Mouse (Mus musculus): Measurements from ENCODE around the gene Igflr1.

Igflr1 gene

DNA sequence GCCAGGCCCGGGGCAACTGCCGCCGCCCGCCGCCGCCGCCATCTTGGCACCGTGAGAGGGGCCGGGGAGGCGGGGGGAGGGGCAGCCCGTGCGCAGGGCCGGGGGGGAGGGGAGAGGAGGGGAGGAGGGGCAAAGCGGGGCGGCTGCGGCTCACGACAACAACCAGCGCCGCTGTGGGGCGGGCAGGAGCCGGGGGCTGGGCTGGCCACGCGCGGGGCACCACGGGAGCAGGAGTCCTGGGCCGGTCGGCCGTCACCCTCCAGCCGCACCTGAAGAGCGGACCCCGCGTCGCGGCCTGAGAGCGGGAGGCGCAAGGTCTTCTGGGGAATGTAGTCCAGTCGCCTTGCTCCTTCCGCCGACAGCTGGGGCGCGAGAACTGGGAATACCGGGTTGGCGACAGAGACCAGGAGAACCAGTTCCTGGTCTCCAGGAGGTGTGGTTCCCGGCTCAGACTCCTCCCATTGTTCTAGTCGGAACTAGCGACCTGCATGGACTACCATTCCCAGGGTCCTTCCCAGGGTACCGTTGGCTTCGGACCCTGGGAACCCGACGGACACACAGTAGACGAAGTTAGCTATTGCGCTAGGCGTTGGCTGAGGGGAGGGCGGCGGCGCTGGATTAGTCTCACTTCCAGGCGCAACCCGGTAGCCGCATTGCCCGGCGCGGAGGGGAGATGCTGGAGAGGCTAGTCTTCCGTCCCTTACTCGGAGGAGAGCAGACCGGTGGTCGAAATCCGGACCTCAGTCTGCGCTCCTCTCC, 23.6 kb downstream of the Igflr1 start, which contains the start of gene Kmt2b:
Kmt2b (minus strand) TSS at position 51 of the 759 bp plus-strand sequence.
- peak; percentile 97 to 99 for DNase-seq

DNA sequence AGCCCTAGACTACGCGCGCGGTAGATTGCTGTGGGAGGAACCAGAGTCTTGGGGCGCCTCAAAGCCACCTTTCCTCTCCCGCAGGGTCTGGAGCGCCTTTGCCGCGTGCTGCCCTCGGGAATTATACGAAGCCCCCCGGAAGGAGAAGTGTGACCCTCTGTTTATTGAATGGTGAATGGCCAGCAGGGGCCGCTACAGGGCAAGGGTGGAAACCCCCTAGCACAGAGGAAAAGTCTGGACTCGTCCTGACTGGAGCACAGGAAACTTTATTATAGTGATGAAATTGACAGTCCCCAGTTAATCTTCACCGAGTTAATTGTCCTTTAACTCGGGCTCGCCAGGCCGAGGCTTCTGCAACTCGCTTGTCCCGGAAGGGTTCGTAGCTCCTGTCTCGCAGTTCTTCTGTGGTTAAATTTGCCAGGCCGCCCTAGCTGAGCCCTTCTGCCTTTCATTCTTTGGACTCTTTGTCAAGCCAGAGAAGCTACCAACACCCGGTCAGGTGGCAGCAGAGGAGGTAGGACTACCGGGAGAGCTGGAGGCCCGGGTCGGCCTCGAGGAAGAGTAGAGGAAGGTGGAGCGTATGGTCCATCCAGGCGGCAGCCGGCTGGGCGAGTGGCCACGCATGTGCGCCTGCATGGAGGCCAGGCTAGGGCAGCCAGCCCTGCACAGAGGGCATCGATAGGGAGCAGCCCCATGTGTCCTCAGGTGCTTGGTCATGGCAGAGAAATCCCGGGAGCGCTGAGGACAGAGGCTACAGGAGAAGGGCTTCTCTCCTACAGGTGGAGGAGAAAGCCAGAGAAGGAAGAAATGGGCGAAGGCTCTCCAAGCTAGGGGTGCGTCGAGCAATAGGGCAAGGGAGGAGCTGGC, 24.4 kb downstream of the Igflr1 start:
- DNase-seq, result peak; percentile 85 to 90

DNA sequence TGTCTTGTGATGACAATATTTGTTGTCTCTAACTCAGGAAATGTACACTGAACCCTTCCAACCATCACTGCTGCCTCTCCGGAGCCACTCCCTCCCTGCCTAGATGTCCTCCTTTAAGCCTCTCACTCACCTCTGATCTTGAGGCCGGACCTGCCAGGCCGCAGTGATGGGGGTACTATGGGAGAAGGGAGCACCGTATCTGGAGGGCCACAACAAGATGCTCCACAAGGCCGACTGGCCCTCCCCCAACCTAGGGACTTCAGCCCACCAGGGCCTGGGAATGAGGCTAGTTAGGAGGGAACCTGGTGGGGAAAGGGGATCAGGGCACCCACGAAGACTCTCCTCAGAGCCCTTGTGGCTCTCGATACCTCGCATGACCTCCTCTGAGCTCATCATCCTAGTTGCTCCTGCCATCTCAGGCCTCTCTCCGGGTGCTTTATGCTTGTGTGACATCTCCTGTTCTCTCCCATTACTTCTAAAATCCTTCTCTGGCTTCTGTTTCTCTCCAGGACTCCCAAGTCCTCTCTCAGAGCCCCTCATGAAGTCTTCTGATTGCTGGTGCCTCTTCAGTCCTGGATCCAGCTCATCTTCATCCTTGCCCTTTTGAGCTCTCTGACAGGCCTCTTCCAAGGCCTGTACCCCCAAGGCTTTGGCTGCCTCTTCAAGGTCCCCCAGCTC, 25.8 kb downstream of the Igflr1 start:
- no peak for DNase-seq

DNA sequence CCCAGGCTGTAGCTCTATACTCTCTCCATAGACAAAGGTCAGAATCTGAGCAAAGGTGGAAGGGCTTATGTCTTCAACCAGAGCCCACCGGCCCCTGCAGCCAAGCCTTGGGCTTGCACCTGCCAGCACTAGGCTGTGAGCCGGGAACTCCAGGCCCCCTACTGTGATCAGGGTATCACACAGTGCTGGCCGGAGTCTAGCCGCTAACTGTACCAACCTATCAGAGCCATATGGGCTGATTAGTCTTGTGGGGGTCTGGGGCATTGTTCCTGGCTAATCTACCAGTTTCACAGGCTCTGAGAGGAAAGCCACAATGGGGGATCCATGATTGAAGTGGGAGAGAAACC, 26.4 kb downstream of the Igflr1 start:
- no peak for DNase-seq

DNA sequence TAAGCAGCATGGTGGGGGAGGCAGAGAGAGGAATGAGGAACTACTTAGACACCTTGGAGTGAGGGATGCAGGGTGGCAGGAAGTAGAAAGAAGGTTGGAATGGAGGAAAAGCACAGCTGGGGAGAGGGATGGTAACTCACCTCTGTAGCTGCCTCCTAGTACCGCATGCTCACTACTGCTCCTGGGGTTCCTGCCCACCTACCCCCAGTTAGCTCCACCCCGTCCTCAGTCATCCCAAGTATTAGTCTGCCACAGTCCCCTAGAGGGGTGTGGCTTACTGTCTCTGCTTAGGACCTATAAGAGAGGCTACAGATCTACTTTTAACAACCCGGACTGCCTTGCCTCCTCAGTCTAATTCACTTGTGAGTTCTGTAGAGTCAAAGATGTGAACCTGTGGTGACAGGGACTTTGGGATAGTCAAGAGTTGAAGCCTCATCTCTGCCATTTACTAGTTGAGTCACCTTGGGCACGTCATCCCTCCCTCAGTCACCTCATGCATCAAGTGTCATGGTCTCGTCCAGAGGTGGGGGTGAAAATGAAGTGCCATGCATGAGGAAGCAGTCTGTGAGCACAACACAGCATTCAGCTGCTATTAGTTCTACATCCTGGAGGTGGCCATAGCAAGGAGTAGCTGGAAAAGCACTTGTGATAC, 27.7 kb downstream of the Igflr1 start:
- no peak for DNase-seq

DNA sequence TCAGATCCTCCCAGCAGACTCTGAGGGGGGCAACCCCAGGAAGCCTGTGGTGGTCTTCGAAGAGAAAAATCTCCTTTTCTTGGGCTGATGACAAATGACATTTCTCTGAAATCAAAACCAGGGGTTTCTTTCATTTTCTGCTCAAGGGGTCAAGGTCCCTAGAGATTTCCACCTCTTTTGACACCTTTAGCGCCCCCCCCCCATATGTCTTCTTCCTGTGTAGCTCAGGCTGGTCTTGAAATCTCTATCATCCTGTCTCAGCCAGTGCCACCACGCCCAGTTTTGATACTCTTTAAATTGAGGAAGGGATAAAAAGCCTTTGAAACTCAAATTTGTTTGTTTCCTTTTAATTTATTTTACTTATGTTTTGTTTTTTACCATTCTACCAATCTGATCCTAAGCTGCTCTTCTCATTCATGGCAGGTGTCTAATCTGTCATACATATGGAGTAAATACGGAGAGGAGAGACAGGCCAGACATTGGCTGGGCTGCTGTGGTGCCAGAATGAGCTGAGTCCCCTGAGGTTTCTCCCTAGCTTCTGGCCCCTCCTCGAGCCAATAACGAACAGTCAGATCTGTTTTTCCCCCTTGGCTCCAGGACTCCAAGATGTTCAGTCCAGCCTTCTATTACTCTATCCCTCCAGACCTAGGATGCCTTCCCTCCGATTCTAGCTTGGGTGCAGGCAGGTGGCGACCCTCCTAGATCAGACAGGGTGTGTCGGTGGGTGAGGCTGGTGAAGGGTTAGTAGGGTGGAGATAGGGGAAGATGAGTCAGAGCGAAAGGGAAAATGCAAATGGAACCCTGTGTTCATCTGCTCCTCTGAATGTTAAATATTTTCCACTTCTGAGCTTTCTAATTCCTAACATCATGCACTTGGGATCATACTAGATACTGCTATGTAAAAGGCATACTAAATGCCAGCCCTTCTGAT, 28.6 kb downstream of the Igflr1 start:
- no peak for DNase-seq

DNA sequence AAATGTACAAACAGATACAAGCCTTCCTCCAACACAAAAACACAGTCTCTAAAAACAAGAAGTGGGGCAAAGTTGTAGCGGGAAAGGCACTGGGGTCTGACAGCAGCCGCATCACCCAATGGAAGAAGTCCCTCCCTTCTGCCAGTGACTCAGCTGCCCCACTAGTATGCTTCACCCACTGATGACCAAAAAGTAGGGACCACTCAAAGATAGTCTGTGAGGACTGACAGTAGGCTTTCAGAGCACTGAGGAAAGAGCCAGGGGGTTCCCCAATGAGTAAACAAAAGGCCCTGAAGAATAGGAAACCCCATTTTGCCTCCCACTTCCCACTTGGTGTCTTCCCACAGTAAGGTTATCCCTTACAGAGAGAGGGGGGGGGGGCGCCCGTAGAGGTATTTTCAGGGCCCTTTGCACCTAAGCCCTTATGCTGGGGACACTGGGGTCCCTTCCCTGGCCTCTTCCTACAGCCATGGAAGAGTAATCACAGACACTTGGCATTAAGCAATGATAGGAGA, 29.3 kb downstream of the Igflr1 start:
- DNase-seq, result no peak

DNA sequence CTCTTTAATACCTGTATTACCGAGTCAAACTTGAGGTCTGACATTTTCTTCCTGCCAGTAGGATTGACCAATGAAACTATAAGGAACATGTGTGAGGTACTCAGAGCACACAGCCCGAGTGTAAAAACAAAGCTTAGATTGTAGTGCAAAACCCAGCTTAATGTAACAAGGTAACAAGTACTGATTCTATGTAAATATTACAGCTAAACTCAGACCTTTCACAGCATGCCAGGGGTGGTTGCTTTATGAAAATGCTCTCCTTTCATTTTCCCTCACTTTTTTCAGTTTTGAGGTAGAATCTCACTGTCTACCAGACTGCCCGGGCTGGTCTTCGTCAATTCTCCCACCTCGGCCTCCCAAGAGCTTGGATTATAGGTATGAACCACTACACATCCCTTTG, 30.9 kb downstream of the Igflr1 start:
- DNase-seq, result no peak

DNA sequence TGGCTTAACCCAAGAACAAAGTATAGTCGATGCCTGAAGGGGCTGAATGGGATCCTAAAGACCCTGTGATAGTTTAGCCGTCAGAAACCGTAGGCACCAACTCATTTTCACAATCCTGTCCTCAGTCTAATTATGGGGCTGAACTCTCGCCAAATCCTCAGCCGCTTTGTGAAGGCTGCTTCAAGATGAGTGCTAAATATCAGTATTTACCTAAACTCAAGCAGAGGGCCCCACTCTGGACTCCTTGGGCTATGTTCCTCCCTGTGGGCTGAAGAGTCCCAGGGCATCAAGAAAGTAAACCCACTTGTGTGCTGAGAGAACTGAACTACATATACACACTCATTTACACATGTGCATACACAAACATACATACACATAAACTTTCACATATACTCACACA, 31.6 kb downstream of the Igflr1 start:
- DNase-seq, result peak; percentile 41 to 42

DNA sequence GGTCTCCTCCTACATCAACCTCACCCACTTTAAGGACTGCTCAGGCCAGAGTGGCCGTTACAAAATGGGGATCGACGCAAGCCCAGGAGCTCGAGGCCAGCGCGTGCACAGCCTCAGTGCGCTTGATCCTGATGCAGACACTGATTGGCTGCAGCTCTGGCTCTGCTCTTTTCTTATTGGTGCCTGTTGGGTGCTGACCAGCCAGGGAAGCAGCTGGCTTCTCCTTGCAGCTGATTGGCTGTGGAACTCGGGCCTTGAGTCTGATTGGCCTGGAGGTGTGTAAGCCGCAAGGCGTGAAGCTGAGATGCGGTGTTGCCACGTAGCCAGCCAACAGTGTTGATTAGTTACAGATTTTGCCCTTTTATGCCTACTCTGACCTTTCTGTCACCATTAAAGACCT, 33.6 kb downstream of the Igflr1 start, which contains the start of gene Zbtb32:
Zbtb32 (minus strand) TSS at position 124 of the 400 bp plus-strand sequence.
- no peak for DNase-seq

DNA sequence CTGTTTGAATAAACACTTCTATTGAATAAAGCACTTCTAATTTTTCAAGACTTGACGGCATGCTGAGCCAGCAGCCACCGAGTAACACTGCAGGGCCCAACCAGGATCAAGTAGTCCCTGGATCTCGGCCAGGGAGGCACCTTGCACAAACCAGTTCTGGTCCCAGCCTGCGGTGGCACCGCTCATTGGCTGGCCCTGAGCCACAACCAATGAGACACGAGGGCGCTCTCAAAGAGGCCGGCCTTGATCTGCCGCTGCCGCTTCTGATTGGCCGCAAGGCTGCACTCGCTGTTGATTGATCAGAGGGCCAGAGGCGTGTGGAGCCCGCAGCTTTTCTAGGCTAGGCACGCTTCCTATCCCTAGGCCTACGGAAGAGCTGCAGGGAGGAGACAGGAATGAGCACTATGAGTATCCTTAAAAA, 34.7 kb downstream of the Igflr1 start:
- DNase-seq, result peak; percentile 94 to 97

DNA sequence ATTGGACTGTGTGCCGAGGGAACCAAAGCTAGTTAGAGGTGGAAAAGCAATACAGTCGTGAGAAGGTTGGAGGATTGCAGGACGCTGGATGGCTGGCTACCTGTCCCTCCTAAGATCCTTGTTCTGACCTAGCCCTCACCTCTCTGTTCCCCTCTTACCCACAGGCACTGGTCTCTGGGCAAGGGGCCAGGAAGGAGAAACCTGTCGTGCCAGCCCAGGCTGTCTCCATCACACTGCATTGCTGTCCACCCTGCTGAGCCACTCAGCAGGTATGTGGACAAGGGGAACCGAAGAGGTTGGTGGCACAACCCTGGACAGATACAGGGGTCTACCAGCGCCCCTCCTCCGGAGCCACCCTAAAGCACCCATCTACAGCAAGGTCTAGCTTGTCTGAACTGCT, 35.4 kb downstream of the Igflr1 start:
- peak; percentile 76 to 88 for DNase-seq

DNA sequence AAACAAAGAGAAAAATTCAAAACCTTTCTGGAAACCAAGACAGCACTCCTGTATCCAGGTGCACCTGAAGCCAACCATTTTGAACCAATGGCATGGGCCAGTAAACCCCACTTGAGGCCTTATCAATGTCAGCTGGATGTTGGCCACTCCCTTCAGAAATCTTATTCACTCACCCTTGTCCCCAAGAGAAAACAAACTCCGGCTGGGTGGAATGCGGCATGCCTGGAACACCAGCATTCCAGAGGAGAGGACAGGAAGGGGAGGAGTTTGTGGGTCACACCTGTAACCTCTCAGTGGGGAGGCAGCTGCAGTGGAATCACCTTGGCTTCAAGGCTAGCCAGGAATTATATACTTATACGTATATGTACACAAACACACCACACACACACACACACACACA, 37.4 kb downstream of the Igflr1 start:
- peak; percentile 75 to 90 for DNase-seq

DNA sequence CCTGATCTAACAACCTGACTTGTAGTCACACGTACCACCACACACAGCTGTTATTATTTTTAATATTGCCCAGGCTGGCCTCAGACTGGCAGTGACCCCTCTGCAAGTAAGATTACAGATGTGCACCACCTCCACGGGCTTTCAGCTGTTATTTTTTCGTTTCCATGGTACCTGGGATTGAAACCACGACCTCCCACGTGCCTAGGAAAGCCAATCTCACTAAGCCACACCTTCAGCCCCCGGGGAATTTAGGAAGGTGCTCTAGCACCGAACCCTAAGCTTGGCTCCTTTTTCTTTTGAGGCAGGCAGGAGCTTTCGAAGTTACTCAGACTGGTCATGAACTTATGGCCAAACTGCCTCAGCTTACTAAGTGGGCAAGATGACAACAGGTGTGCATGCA, 39.2 kb downstream of the Igflr1 start:
- no peak for DNase-seq

DNA sequence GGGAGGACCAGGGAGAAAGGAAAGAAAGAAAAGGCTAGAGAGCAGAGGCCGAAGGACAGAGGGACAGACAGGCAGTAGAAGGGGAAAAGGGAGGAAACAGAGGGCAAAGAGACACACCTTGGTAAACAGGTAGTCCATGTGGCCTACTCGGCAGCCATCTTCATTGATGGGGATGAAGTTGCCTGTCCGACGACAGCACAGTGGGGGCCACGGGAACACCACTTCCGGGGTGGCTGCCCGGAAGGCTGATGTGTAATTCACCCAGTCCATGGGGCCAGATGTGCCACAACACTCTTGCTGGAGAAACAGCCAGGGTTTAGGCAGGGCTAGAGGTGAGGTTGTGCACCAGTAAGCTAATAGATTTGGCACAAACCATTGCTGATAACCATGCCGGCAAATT, 39.7 kb downstream of the Igflr1 start:
- DNase-seq, result no peak

DNA sequence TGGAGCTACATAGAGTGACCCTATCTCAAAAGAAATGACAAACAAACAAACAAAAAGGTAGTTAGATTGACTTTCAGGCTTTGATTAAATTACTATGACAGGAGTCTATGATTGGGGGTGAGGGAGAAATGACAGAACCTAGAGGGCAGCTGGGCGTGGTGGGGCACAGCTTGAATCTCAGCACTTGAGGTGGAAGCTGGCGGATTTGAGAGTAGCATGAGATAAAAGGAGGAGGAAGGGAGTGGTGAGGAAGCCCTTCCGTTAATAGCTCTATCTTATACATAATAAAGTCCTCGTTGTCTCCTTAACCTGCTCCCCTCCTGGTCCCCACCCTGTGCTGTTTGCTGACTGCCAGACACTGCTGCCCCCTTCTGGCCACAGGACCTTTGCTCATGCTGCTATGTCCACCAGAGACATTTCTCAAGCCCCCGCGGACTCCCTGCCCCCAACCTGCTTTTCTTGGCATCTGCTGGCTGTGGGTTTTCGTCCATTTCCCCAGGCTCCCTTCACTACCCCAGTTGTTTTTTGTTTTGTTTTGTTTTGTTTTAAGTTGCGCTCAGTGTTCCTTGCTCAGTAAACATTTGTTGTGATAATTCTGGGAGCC, 42.6 kb downstream of the Igflr1 start:
- DNase-seq, result peak; percentile 77 to 79

DNA sequence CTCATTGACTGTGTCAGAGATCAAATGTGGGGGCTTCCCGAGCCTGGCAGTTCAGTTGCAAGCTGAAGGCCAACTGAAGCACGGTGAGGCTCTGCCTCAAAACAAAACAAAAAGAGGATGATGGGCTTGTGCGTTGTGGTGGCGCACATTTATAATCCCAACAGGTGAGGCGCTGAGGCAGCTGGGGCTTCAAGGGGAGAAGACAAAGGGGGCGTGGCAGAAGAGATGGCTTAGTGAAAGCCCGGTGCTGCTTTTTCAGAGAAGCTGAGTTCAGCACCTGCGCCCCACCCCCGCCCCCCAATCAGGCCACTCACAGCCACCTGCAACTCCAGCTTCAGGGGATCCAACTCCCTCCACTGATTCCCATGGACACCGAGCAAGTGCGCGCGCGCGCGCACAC, 43.2 kb downstream of the Igflr1 start:
- DNase-seq, result no peak

DNA sequence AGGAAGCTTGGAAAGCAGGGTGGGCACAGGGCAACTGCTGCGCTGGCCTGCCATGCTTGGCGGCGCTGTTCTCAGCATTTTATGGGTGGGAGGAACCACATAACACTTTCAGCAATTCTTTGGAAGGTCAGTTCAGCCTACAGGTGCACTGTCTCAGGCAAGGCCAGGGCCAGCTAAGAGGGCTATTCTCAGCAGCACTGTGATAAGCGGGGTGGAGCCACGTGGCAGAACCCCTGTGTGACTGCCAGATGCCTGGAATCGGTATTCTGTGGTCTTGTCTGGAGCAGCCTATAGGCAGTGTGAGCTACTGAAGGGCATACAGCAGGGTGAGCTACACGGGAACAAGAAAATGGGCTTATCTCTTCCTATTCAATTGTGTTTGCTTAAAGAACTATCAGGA, 44.8 kb downstream of the Igflr1 start:
- no peak for DNase-seq

DNA sequence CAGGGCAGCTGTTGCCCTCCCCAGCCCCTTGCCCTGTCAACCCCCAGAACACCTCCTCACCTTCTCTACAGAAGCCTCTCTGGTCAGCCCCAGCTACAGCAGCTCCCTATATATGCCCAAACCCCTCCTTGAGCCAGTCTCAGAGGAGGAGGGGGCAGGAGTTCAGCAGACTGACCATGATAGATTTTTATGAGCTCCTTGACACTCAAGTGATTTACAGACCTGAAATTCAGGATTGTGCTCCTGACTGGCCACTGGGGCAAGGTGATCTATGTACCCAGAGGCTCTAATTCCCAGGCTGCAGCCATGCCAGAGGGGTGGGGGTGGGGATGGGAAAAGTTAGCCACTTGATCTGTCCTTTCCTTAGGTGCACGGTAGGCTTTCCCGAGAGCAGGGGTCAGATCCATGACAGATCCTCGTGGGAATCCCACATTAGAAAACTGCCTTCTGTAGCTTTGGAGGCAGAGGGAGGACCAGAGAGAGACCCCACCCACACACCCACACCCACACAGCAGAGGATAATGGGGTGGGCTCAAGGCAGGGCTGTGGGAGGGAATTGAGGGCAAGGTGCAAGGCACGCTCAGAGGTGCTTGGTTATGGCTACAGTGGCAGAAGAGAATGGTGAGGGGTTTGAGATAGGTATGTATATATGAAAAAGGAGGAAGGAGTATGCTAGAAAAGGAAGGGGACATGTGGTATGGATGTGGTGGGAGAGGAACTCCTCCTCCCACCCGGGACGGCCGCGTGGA, 47.6 kb downstream of the Igflr1 start, which contains the start of gene Upk1a:
Upk1a (minus strand) TSS at position 194 of the 749 bp plus-strand sequence.
- DNase-seq, result no peak

DNA sequence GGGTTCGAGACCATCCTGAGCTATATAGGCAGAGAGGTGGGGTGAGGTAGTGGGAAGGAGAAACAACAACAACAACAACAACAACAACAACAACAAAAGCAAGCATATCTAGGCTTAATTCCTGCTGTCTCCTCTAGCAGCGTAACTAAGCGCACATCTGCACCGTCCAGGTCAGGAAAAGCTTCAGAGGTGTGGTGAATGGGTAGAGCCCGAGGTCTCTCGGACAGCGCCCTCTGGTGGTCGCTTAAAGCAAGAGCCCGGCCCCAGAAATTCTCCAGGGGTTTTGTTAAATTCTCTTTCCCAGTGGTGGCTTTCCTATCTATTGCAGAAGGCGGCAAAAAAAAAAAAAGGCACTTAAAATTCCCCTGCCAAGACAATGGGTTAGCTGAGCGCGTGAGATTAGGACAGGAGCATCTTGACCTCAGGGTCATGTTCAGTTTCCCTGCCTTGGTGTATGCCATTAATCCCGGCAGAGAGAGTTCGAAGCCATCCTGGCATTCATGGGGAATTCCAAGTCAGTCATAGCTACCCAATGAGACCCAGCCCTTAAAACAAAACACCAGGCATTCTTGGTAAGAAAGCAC, 48.4 kb downstream of the Igflr1 start:
- peak; percentile 67 to 77 for DNase-seq
